Mouse (Mus musculus) mature B cell (primary cell): ENCODE data around the gene Ttll12.

Source experiments
- in situ Hi-C: fragments of 300-500 bp; cut with MboI; formaldehyde crosslinking; loops from 2 replicates; pipeline ENCODE4 v1.14.3; 2019

Ttll12 gene

GRCm38 (mm10) chr15:83593702-83594512, 1.1 kb downstream of the Ttll12 start:
- in situ Hi-C loops: no loop called here

DNA sequence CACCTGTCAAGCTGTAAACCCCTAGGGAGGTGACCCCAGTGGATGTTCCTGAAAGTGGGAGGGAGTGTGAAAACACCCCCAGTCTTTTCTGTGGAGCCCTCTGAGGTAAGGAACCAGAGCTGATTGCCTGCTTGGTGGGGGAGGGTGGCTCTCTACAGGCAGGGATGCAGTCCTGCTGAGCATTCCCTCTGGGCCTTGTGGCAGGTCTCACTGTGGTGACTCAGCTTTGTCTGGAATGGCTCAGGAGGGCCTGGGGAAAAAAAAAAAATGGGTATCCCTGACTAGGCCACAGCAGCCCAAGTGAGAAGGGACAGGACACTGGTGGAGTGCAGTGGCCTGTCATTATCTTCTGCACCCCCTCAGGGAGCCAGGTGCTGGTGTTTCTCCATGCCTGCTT, 1.8 kb downstream of the Ttll12 start:
- in situ Hi-C loops: no loop called here

GRCm38 (mm10) chr15:83592260-83593188, 2.4 kb downstream of the Ttll12 start:
- in situ Hi-C loops: no loop called here

- in situ Hi-C loops: no loop called here
Measured at GRCm38 (mm10) chr15:83591758-83592157, 3.2 kb downstream of the Ttll12 start.

DNA sequence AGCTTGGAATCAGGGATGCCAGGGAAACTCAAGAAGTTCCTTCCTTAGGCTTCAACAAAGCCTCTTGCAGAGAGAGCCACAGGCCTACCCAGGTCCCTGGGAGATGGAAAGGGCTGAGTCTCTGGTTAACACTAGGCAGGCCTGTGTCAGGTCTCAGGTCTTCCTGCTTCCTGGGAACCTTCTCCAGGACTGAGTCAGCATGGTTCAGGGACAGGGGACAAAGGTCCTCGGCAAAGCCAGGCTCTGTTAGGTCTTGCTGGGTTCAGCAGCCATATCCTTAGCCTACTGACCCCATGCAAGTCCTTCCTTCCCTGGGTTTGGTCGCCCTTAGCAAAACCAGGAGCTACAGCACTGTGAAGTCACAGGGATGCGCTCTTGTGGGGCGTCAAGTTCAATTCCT, 4.1 kb downstream of the Ttll12 start:
- in situ Hi-C loops: no loop called here

GRCm38 (mm10) chr15:83584741-83585220, 10.2 kb downstream of the Ttll12 start:
- in situ Hi-C loops: no loop called here

- in situ Hi-C loops: no loop called here
Measured at GRCm38 (mm10) chr15:83583419-83584156, 11.4 kb downstream of the Ttll12 start.

- in situ Hi-C loops: no loop called here
Measured at GRCm38 (mm10) chr15:83582931-83583330, 12.0 kb downstream of the Ttll12 start.

- in situ Hi-C loops: no loop called here
Measured at GRCm38 (mm10) chr15:83576651-83577050, 18.3 kb downstream of the Ttll12 start.

GRCm38 (mm10) chr15:83575543-83575942, 19.4 kb downstream of the Ttll12 start:
- in situ Hi-C loops: no loop called here

DNA sequence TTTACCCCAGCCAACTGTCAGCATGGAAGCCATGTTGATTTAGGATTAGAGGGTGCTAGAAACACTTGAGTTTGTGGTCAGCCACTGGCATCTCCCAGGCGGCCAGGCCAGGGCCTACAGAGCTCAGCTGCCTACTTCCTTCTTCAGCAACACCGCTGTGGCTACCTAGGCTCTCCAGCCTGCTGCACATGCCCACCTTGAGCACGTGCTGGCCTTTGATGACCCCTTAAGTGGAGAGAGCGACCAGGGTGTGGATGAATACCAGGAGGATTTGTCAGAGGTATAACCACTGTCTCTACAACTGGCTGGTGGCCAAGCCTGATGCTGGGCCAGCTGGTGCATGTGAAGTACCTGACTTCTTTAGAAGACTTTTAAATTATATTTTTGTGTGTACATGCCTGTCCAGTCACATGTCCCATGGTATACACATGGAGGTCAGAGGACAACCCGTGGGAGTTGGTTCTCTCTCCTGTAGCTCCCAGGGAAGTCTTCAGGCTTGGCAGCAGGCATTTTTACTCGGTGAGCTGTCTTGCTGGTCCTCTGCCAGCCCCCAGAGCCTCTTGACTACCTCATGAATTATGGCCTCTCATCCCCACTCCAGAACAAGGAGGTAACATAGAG, 20.1 kb downstream of the Ttll12 start:
- in situ Hi-C loops: no loop called here

- in situ Hi-C loops: no loop called here
Measured at GRCm38 (mm10) chr15:83573606-83574005, 21.4 kb downstream of the Ttll12 start.

DNA sequence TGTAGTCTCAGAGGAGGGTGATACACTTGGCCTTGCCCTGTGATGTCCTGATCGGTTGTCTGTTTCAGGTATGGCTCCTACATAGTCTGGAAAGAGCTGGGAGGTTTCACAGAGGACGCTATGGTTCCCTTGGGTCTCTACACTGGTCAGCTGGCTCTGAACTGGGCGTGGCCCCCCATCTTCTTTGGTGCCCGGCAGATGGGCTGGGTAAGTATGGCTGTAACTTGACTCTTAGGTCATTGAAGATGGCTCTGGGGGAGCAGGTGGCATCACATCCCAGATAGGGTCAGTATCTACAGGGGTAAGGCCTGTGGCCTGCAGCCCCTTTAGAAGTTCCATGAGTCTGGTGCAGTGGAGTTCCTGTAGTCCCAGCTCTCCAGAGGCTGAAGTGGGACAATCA, 22.8 kb downstream of the Ttll12 start:
- in situ Hi-C loops: no loop called here

DNA sequence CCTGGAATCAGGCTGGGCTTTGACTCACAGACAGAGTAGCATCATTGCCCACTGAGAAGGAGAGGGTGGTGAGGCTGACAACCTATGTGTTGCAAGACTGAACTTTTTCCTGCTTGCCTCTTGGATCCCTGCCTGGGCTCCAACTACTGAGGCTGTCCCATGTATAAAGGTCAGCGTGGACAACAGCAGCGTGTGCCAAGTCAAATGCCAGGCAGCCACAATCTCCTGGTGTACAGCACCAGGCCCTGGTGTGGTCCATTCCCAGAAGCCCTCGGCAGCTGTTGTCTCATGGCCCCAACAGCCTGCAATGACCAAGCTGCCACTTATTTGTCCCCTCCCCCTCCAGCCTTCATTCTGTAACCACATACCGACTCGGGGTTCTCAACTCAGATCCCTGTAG, 23.3 kb downstream of the Ttll12 start:
- in situ Hi-C loops: no loop called here

- in situ Hi-C loops: no loop called here
Measured at GRCm38 (mm10) chr15:83570641-83571040, 24.3 kb downstream of the Ttll12 start.

- in situ Hi-C loops: no loop called here
Measured at GRCm38 (mm10) chr15:83569682-83570081, 25.3 kb downstream of the Ttll12 start.

DNA sequence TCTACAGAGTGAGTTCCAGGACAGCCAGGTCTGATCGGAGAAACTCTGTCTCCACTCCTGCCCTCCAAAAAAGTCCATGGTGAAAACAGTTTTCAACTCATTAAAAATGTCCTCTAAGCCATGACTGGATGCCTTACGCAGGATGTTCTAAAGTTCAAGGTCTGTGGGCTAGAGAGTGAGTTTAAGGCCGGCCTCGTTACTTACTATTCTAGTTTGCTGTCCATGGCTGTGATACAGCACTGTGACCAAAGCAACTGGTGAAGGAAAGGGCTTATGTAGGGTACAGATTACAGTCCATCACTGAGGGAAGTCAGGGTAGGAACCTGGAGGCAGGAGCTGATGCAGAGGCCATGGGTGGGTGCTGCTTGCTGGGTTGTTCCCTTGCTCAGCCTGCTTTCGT, 26.4 kb downstream of the Ttll12 start:
- in situ Hi-C loops: no loop called here

DNA sequence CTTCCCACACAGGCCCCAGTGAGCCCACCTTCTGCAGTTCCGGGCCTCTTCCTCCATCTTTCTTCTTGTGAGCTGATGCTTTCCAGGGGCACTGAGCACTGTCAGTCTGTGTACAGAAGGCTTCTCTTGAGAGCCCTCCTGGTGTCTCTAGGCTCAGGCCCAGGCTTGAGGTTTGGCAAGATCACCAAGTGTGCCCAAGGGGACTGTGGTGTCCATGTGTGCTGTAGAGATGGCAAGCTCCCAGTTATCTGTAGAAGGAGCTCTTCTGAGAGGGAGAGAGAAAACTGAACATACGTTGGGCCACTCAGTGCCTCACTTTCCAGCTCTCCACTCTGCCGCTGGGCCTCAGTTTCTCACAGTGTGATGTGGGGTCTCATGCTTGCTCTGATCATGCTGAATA, 27.2 kb downstream of the Ttll12 start:
- in situ Hi-C loops: no loop called here

DNA sequence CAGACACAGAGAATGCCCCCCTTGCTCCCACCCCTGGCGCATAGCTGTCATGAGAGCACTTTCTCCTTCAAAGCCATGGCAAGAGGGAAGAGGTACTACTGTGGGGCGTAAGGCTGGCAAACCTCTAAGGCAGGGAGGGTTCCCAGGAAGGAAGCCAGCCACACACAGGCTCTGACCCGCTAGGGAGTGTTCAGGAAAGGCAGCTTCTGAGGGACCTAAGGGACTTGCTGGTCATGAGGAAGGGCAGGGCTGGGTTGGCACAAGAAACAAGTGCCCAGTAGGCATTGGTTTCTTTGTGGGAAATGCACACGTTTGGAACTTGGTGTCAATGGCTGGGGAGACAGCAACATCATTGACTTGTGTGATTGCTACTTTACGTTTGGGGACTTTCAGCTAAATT, 29.0 kb downstream of the Ttll12 start:
- in situ Hi-C loops: no loop called here

GRCm38 (mm10) chr15:83565434-83565833, 29.5 kb downstream of the Ttll12 start:
- in situ Hi-C loops: no loop called here

- in situ Hi-C loops: no loop called here
Measured at GRCm38 (mm10) chr15:83563857-83564651, 30.9 kb downstream of the Ttll12 start.
